Mouse (Mus musculus): ENCODE data around the gene Washc4. TPM values are rescaled to one million over a fixed set of nuclear protein-coding genes. Genes with fewer than 3 reads are reported as not detected.

Gene Washc4
- polyA plus RNA-seq, 1 experiment from 2014 or later = 21.7 TPM

GRCm38 (mm10) chr10:83637295-83637694 is 93.7 kb downstream of the Washc4 start:
- Histone ChIP-seq H3K27me3 (ENCODE audit: insufficient read depth, low read length) (no peaks in the 10 kb centered on the region), H3K9ac (ENCODE audit: low read depth, low read length) (no peak overlapping the region), H3K4me3 (replicated peaks; ENCODE audit: low read depth, low read length) (no peak overlapping the region), H3K9me3 (replicated peaks; ENCODE audit: low read length) (no peaks in the 10 kb centered on the region), H3K4me1 (replicated peaks; ENCODE audit: insufficient read depth, low read length) (0 out of 2 replicates have a peak, but pooled peaks cover 3% of the 10 kb centered on the region), H3K36me3 (ENCODE audit: insufficient read depth, low read length) (no peaks in the 10 kb centered on the region), H3K4me2 (ENCODE audit: low read length) (no peak overlapping the region), H3K27ac (no peak overlapping the region; the same call in 1 of the 2 replicates)
- DNase-seq (ENCODE audit: low spot score) (peak; percentile 63), ATAC-seq (replicated peaks; ENCODE audit: low FRiP score, low read depth) (no peak)
- no peak for TF ChIP-seq CTCF (IDR thresholded peaks at IDR 0.05; ENCODE audit: low read depth)
- 31% methylated on average over 6 of the region's 6 CpGs for WGBS

GRCm38 (mm10) chr10:83639881-83640386 is 96.4 kb downstream of the Washc4 start:
- H3K27me3 ChIP-seq (ENCODE audit: insufficient read depth, low read length) = no peaks in the 10 kb centered on the region
- WGBS = 80% methylated on average over 10 of the region's 10 CpGs
- no peaks in the 10 kb centered on the region for H3K4me1 ChIP-seq (replicated peaks; ENCODE audit: insufficient read depth, low read length)
- H3K9ac ChIP-seq (ENCODE audit: low read depth, low read length) = no peak overlapping the region
- H3K4me3 ChIP-seq (replicated peaks; ENCODE audit: low read depth, low read length) = no peak overlapping the region
- H3K4me2 ChIP-seq (ENCODE audit: low read length) = no peak overlapping the region
- H3K9me3 ChIP-seq (replicated peaks; ENCODE audit: low read length) = no peaks in the 10 kb centered on the region
- ATAC-seq (replicated peaks; ENCODE audit: low FRiP score, low read depth) = no peak
- DNase-seq (ENCODE audit: low spot score) = no peak
- H3K27ac ChIP-seq = no peak overlapping the region
- no peaks in the 10 kb centered on the region for H3K36me3 ChIP-seq (ENCODE audit: insufficient read depth, low read length)
- TF ChIP-seq CTCF (IDR thresholded peaks at IDR 0.05; ENCODE audit: low read depth) = no peak

- Histone ChIP-seq H3K27me3 (ENCODE audit: insufficient read depth, low read length) (no peaks in the 10 kb centered on the region), H3K9ac (ENCODE audit: low read depth, low read length) (no peak overlapping the region), H3K4me2 (ENCODE audit: low read length) (no peak overlapping the region), H3K36me3 (ENCODE audit: insufficient read depth, low read length) (no peaks in the 10 kb centered on the region), H3K4me3 (replicated peaks; ENCODE audit: low read depth, low read length) (no peak overlapping the region), H3K4me1 (replicated peaks; ENCODE audit: insufficient read depth, low read length) (no peaks in the 10 kb centered on the region), H3K9me3 (replicated peaks; ENCODE audit: low read length) (no peaks in the 10 kb centered on the region), H3K27ac (no peak overlapping the region)
- ATAC-seq (replicated peaks; ENCODE audit: low FRiP score, low read depth) = no peak
- TF ChIP-seq CTCF (IDR thresholded peaks at IDR 0.05; ENCODE audit: low read depth) = no peak
- DNase-seq (ENCODE audit: low spot score) = no peak
- 87% methylated on average over 3 of the region's 3 CpGs for WGBS
These were observed 98.1 kb downstream of the Washc4 start for GRCm38 (mm10) chr10:83641641-83642040.

GRCm38 (mm10) chr10:83644167-83644566 is 100.6 kb downstream of the Washc4 start:
- TF ChIP-seq CTCF (IDR thresholded peaks at IDR 0.05; ENCODE audit: low read depth) = no peak
- H3K4me3 ChIP-seq (replicated peaks; ENCODE audit: low read depth, low read length) = no peak overlapping the region
- H3K27ac ChIP-seq = no peak overlapping the region
- no peaks in the 10 kb centered on the region for H3K4me1 ChIP-seq (replicated peaks; ENCODE audit: insufficient read depth, low read length)
- no peak overlapping the region for H3K9ac ChIP-seq (ENCODE audit: low read depth, low read length)
- WGBS = 83% methylated on average over 8 of the region's 8 CpGs
- ATAC-seq (replicated peaks; ENCODE audit: low FRiP score, low read depth) (no peak), DNase-seq (ENCODE audit: low spot score) (no peak)
- no peaks in the 10 kb centered on the region for H3K9me3 ChIP-seq (replicated peaks; ENCODE audit: low read length)
- H3K27me3 ChIP-seq (ENCODE audit: insufficient read depth, low read length) = no peaks in the 10 kb centered on the region
- H3K36me3 ChIP-seq (ENCODE audit: insufficient read depth, low read length) = no peaks in the 10 kb centered on the region
- no peak overlapping the region for H3K4me2 ChIP-seq (ENCODE audit: low read length)

GRCm38 (mm10) chr10:83644865-83645715 is 101.5 kb downstream of the Washc4 start:
- ATAC-seq (replicated peaks; ENCODE audit: low FRiP score, low read depth) (no peak), DNase-seq (ENCODE audit: low spot score) (no peak)
- Histone ChIP-seq H3K4me1 (replicated peaks; ENCODE audit: insufficient read depth, low read length) (no peaks in the 10 kb centered on the region), H3K9ac (ENCODE audit: low read depth, low read length) (no peak overlapping the region), H3K4me3 (replicated peaks; ENCODE audit: low read depth, low read length) (no peak overlapping the region), H3K36me3 (ENCODE audit: insufficient read depth, low read length) (no peaks in the 10 kb centered on the region), H3K27me3 (ENCODE audit: insufficient read depth, low read length) (no peaks in the 10 kb centered on the region), H3K4me2 (ENCODE audit: low read length) (no peak overlapping the region), H3K27ac (peak overlapping the region; percentile 36; the same call in 1 of the 2 replicates), H3K9me3 (replicated peaks; ENCODE audit: low read length) (no peaks in the 10 kb centered on the region)
- 67% methylated on average over 16 of the region's 16 CpGs for WGBS
- no peak for TF ChIP-seq CTCF (IDR thresholded peaks at IDR 0.05; ENCODE audit: low read depth)

- no peaks in the 10 kb centered on the region for H3K9me3 ChIP-seq (replicated peaks; ENCODE audit: low read length)
- H3K27ac ChIP-seq = no peak overlapping the region
- H3K36me3 ChIP-seq (ENCODE audit: insufficient read depth, low read length) = no peaks in the 10 kb centered on the region
- no peak for ATAC-seq (replicated peaks; ENCODE audit: low FRiP score, low read depth)
- no peak overlapping the region for H3K9ac ChIP-seq (ENCODE audit: low read depth, low read length)
- DNase-seq (ENCODE audit: low spot score) = no peak
- TF ChIP-seq CTCF (IDR thresholded peaks at IDR 0.05; ENCODE audit: low read depth) = no peak
- H3K4me1 ChIP-seq (replicated peaks; ENCODE audit: insufficient read depth, low read length) = no peaks in the 10 kb centered on the region
- 85% methylated on average over 3 of the region's 3 CpGs for WGBS
- no peak overlapping the region for H3K4me3 ChIP-seq (replicated peaks; ENCODE audit: low read depth, low read length)
- no peak overlapping the region for H3K4me2 ChIP-seq (ENCODE audit: low read length)
- no peaks in the 10 kb centered on the region for H3K27me3 ChIP-seq (ENCODE audit: insufficient read depth, low read length)
These were observed 102.1 kb downstream of the Washc4 start for GRCm38 (mm10) chr10:83645716-83645990.

Other genes starting within 250 kb of the Washc4 start
- 0.78 and 0.87 TPM in 2 replicates for gene Slc41a2, start 205.9 kb upstream of the Washc4 start, polyA plus RNA-seq (2015; fragmentation: Nextera tagmentation; extraction: Ambion mirVana)
- gene D10Wsu102e, start 183.5 kb upstream of the Washc4 start, polyA plus RNA-seq (2015; fragmentation: Nextera tagmentation; extraction: Ambion mirVana) = 0.50 and 0.55 TPM in 2 replicates
- 0.29 and 0.47 TPM in 2 replicates for gene Aldh1l2, start 9.6 kb upstream of the Washc4 start, polyA plus RNA-seq (2015; fragmentation: Nextera tagmentation; extraction: Ambion mirVana)
- 31.7 and 32.4 TPM in 2 replicates for gene Appl2, start 105.0 kb downstream of the Washc4 start, polyA plus RNA-seq (2015; fragmentation: Nextera tagmentation; extraction: Ambion mirVana)
- gene 1500009L16Rik, start 179.1 kb downstream of the Washc4 start, polyA plus RNA-seq (2015; fragmentation: Nextera tagmentation; extraction: Ambion mirVana) = 31.1 and 32.7 TPM in 2 replicates